Mouse (Mus musculus) gonadal fat pad, adult 2 months (tissue): Measurements from ENCODE around the gene Phf11b. TPM values are rescaled to one million over a fixed set of nuclear protein-coding genes. Genes with fewer than 3 reads are reported as not detected.
"Not testable (repeated sequence)": the region's sequence is repeated elsewhere in the genome, so short reads cannot be mapped to it uniquely, and the experiment has no call there.

Experiments used
- DNase-seq: peaks from one replicate; pipeline ENCODE4 v3.0.0-alpha.2; 2012; ENCODE audit warnings: low read depth
- polyA plus RNA-seq: library from polyadenylated mRNA; depleted of rRNA; stranded (reverse); fragments of >200 nt; gene quantifications from 2 replicates; pipeline ENCODE4 v1.2.3, GENCODE M21; 2012; rRNA removed

Gene Phf11b
- polyA plus RNA-seq: 0.55 and 0.70 TPM in 2 replicates

- DNase-seq: not testable (repeated sequence)
Observed at GRCm38 (mm10) chr14:59341189-59341588, at the start of gene Phf11b. TSS of gene Phf11b (minus strand) at chr14:59341351.

- DNase-seq: not testable (repeated sequence)
Observed at GRCm38 (mm10) chr14:59390181-59390580, 49.0 kb upstream of the Phf11b start.

GRCm38 (mm10) chr14:59389532-59389931 lies 48.4 kb upstream of the Phf11b start:
- no peak for DNase-seq

GRCm38 (mm10) chr14:59370348-59371068 lies 29.4 kb upstream of the Phf11b start:
- DNase-seq: no peak

- no peak for DNase-seq
Observed at GRCm38 (mm10) chr14:59366386-59367105, 25.4 kb upstream of the Phf11b start.

GRCm38 (mm10) chr14:59365244-59365644 lies 24.1 kb upstream of the Phf11b start, which contains the start of gene Phf11d:
TSS of gene Phf11d (minus strand) at chr14:59365470.
- no peak for DNase-seq

- DNase-seq: no peak
Observed at GRCm38 (mm10) chr14:59339541-59339940, 1.6 kb downstream of the Phf11b start.

GRCm38 (mm10) chr14:59336056-59336455 lies 5.1 kb downstream of the Phf11b start:
- DNase-seq: not testable (repeated sequence)

- DNase-seq: not testable (repeated sequence)
Observed at GRCm38 (mm10) chr14:59330499-59330898, 10.7 kb downstream of the Phf11b start.

GRCm38 (mm10) chr14:59319970-59320369 lies 21.2 kb downstream of the Phf11b start:
- not testable (repeated sequence) for DNase-seq

- DNase-seq: not testable (repeated sequence)
Observed at GRCm38 (mm10) chr14:59319036-59319435, 22.1 kb downstream of the Phf11b start.

GRCm38 (mm10) chr14:59297391-59297790 lies 43.8 kb downstream of the Phf11b start, which contains the start of gene Phf11a:
TSS of gene Phf11a (minus strand) at chr14:59297522.
- not testable (repeated sequence) for DNase-seq

GRCm38 (mm10) chr14:59291769-59292168 lies 49.4 kb downstream of the Phf11b start:
- DNase-seq: not testable (repeated sequence)

GRCm38 (mm10) chr14:59274961-59275360 lies 66.2 kb downstream of the Phf11b start:
- peak; percentile 1 for DNase-seq

Other genes with a start within 250 kb of the Phf11b start
- gene 1700129C05Rik, start 198.5 kb downstream of the Phf11b start, polyA plus RNA-seq: 0.61 and 1.7 TPM in 2 replicates
- 0.90 and 2.2 TPM in 2 replicates for gene Gm5142, start 162.6 kb downstream of the Phf11b start, polyA plus RNA-seq
- gene Rcbtb1, start 140.1 kb downstream of the Phf11b start, polyA plus RNA-seq: 21.8 and 29.0 TPM in 2 replicates
- gene Gm6904, start 81.1 kb downstream of the Phf11b start, polyA plus RNA-seq: not detected in 2 replicates
- gene Phf11a, start 43.8 kb downstream of the Phf11b start, polyA plus RNA-seq: 0.34 and 0.62 TPM in 2 replicates
- gene Phf11d, start 24.1 kb upstream of the Phf11b start, polyA plus RNA-seq: 4.2 and 7.1 TPM in 2 replicates
- 0.34 and 0.48 TPM in 2 replicates for gene Phf11c, start 54.0 kb upstream of the Phf11b start, polyA plus RNA-seq
- gene Setdb2, start 99.5 kb upstream of the Phf11b start, polyA plus RNA-seq: 3.5 and 5.1 TPM in 2 replicates
- gene Cab39l, start 99.6 kb upstream of the Phf11b start, polyA plus RNA-seq: 16.8 and 17.7 TPM in 2 replicates